Mouse (Mus musculus): ENCODE measurements at regions not wholly inside any gene's neighbourhood (a gene's known extent, or its start where the extent isn't known, plus 50 kb on each side); places are given as distances from the start of the nearest gene placed in this dataset.

DNA sequence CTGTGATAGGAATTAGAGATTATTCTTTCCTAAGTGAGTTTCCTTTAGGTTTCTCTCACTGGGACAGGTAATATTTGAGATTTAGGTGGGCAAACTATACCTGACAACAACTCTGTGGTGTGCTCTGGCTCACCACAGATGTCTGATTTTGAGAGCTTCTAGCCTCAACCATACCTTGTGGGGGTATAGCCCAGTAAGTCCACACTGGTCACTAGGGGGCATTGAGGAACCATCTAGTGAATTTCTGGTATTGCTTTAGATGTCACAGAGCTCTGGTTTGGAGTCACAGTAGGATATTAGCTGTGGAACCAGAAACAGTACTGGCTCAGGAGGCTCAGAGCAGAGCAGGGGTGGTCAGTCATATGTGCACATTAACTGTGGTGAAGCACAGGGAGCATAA lies 91.5 kb upstream of the 2210010C04Rik start:
- no peak for DNase-seq (ENCODE audit: low read depth, low spot score)

DNA sequence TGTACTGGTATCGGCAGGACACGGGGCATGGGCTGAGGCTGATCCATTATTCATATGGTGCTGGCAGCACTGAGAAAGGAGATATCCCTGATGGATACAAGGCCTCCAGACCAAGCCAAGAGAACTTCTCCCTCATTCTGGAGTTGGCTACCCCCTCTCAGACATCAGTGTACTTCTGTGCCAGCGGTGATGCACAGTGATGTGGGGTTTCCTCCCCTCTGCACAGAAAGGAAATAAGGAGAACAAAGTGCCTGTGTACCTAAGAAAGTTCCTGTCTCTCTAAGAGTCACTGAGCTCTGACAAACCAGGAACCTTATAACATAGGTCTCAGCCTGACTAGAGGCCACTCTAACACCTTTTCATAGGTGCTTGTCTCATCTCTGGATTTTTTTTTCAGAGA lies 86.3 kb upstream of the 2210010C04Rik start:
- no peak for DNase-seq (ENCODE audit: low read depth, low spot score)

DNA sequence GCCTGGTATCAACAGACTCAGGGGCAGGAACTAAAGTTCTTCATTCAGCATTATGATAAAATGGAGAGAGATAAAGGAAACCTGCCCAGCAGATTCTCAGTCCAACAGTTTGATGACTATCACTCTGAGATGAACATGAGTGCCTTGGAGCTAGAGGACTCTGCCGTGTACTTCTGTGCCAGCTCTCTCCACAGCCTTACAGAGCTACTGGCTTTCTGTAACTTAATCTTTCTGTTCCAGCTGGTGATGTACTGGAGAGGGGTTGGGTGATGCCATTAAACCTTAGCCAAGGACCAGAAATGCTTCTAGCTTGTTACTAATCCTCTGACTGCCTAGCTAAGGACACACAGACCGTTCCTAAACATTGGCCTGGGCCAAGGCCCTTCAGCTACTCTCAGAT lies 83.9 kb upstream of the 2210010C04Rik start:
- no peak for DNase-seq (ENCODE audit: low read depth, low spot score)

- peak; percentile 19 for DNase-seq (ENCODE audit: low read depth, low spot score)
Observed at GRCm38 (mm10) chr6:41118201-41118976, 83.1 kb upstream of the 2210010C04Rik start.

- DNase-seq (ENCODE audit: low read depth, low spot score) = no peak
Observed at GRCm38 (mm10) chr6:41113943-41114342, 78.6 kb upstream of the 2210010C04Rik start.

GRCm38 (mm10) chr6:41112861-41113610 lies 77.7 kb upstream of the 2210010C04Rik start:
- peak; percentile 36 for DNase-seq (ENCODE audit: low read depth, low spot score)

GRCm38 (mm10) chr6:41111829-41112228 lies 76.5 kb upstream of the 2210010C04Rik start:
- DNase-seq (ENCODE audit: low read depth, low spot score) = no peak

GRCm38 (mm10) chr6:41108897-41109296 lies 73.6 kb upstream of the 2210010C04Rik start:
- DNase-seq (ENCODE audit: low read depth, low spot score) = no peak

DNA sequence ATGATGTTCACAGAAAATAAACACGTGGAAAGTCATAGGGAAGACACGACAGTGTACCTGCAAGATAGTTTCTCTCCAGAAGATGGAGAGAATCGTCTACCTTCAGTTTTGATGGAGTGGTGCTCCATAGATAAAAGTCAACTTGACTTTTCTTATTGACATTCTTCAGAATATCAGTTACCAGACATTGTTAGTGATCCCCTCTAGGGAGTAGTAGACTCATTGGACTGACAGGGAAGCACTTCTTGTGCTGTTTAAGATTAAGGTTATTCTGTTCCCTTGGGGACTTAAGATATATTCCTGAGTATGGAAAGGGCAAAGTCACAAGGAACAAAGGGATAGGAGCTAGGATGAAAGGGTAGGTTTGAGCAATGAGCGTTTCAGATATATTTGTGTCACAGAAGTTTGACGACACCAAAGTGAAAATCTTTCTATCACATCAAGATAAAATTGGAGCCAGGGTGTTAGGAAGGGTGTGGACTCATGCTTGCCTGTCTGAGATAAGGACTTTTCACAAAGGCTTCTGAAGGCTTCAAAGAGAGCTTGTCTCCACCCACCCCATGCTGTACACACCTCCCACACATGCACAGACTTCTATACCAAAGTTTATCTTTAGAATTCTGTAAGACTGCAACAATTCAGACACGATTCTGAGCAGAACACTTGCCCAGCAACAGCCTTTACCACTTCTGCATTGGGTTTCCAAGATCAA lies 68.5 kb upstream of the 2210010C04Rik start:
- no peak for DNase-seq (ENCODE audit: low read depth, low spot score)

DNA sequence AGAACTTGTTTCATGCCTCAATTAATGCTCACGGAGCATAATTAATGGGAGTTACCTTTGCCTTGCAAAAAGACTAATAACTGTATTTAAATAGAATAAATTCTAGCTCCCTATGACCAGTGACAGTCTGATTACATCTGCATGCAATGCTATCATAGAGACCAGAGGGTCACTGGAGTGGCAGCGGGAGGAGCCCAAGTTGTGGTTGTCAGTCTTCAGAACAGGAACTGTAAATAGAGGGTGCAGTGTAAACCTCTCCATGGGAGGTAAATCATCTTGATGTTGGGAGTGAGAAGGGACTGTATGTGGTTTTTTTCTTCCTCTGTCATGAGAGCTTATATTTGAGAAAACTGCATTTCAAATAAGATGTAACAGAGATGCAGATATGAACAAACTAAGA lies 66.7 kb upstream of the 2210010C04Rik start:
- DNase-seq (ENCODE audit: low read depth, low spot score) = no peak

DNA sequence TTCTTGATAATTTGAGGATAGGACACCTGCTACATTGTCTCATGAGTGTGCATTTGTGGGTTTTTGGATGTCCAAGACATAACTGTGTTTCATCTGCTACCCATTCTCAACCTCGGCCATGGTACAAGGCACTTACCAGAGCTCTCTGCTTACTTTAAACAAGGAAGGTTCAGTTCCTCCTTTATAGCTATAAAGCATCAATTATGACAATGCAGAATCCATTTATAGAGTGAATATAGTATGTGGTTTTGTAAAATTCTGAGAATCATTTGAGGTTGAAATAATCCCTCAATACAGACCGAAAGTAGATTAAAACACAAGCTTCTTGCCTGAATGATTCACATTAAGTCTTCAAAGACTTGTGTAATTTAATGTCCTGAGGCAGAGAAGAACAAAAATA lies 64.9 kb upstream of the 2210010C04Rik start:
- no peak for DNase-seq (ENCODE audit: low read depth, low spot score)

DNA sequence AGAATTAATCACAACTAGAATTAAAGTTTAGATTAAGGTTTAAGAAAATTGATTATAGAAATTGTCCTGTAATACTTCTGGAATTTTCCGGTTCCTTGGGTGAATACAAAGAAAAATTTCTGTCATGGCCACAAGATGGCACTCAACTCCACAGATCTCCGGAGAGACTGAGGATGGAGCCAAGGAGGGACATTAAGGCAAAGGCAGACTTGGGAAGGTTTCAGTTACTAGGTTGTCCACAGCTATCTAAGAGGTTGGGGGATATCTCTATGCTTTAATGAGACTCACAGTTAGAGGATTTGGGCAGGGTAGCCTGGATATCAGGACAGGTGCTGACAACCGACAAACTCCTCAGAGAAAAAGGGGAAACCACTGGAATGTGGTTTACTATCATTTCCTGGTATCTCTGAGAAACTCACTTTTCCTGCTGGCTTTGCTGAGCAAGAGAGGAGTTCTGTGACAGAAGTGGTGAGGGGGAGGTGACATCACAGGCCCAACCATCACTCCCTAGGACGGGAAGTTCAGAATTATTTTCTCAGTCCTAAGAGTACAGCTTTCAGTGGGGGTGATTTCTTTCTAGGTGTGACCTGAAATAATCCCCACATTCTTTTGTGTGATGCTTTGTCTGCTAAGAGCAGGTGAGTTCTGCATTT lies 56.0 kb upstream of the 2210010C04Rik start:
- no peak for DNase-seq (ENCODE audit: low read depth, low spot score)
